Mouse (Mus musculus): ENCODE measurements around the gene Coro6.

The Coro6 gene

DNA sequence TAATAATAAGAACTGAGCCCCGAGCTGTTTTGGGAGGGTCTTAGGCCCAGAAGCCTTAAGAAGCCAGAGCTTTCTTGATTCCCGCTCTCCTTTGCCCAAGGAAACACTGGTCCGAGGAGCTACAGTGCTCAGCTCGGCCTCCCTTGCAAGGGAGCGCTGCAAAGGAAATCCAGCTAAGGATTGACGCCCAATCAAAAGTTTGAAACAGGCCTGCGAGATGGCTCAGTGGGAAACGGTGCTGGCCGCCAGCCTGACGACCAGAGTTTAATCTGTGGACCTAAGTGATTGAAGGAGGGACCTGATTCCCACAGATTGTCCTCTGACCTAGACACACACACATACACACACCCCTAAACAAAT is 51.6 kb downstream of the Coro6 start:
- DNase-seq (ENCODE audit: low spot score) = peak; percentile 53

DNA sequence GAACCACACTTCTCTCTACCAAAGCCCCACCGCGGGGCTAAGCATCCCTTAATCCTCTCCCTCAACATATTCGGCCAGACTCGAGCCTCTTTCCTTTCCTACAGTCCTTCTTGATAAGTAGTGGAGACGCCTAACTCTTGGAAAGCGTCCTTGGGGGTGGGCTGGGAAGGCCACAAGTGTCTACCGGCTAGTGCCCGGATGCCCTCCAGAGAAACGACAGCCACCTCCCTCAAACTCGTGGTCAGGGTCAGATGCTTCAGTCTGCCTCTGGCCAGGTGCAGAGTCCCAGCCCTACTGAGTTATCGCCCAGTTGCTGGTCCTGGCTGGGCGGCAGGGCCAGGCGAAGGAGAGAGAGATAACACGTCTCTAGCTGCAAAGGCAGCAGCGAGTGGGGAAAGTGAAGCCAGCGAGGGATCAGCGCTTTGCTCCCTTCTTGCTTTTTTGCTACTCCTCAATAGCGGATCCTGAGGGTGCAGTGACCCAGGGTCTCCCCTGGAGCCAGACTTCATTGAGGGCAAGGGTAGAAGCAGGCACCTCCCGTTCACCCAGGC is 52.1 kb downstream of the Coro6 start:
- DNase-seq (ENCODE audit: low spot score) = peak; percentile 54

DNA sequence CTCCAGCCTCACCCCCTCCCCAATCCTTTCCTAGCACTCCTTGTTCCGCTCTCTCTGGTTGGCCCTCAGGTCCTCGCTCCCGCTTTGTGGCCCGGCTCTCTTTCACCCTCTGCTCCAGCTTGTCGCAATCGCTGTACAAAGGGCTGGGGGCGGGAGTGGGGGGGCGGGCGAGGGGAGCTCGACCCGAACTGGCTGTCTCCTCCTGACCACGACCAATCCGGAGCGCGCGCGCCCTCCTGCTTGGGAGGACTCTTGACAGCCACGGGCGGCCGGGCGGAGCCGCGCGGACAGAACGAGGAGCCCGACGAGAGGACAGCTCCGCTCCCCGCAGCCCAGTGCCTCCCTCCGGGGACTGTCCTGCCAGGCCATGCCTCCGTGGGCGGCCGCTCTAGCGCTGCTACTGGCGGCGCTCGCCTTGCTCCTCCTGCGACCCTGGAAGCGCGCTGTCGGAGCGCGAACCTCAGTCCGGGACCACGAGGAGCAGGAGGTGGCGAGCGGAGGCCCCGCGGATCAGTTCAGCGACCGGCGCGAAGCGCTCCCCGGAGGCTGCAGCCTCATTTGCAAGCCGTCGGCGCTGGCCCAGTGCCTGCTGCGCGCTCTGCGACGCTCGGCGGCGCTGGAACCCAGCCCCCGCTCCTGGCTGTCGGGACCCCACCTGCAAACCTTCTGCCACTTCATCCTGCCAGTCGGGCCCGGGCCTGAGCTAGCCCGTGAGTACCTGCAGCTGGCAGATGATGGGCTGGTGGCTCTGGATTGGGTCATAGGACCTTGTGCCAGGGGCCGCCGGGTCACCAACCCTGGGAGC is 52.8 kb downstream of the Coro6 start, which contains the start of gene Abhd15:
Gene Abhd15, plus strand, starts transcription at position 290 of the 805 bp plus-strand sequence.
- DNase-seq (ENCODE audit: low spot score) = peak; percentile 87

DNA sequence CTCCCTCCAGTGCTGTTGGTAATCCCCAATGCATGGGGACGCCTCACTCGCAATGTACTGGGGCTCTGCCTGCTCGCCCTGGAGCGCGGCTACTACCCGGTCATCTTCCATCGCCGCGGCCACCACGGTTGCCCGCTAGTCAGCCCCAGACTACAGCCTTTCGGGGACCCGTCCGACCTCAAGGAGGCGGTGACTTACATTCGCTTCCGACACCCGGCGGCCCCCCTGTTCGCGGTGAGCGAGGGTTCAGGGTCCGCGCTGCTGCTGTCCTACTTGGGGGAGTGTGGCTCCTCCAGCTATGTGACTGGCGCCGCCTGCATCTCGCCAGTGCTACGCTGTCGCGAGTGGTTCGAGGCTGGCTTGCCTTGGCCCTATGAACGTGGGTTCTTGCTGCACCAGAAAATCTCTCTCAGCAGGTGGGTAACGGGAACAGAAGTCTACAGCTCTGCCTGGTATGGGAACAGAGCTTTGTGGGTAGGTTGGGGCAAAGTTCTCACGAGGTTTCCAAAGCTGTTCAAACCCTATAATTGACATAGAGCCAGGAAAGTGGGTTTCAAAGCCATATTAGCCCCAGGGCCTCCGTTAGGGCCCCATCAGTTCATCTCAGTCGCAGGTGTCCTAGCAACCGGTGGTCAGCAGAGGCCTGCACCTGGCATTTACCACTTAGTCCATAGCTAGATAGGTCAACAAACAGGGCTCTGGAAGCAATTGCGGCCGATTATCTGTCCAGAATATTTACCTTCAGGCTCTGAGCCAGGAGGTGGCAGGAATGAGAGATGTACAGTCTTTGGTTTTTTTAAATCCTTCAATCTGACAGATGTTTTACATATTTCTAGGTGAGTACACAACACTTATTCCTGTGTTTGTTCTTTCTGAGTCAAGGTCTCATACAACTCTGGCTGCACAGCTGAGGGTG is 53.7 kb downstream of the Coro6 start, which contains the start of gene Trp53i13:
Gene Trp53i13, minus strand, starts transcription at position 344 of the 916 bp plus-strand sequence.
- peak; percentile 45 for DNase-seq (ENCODE audit: low spot score)

DNA sequence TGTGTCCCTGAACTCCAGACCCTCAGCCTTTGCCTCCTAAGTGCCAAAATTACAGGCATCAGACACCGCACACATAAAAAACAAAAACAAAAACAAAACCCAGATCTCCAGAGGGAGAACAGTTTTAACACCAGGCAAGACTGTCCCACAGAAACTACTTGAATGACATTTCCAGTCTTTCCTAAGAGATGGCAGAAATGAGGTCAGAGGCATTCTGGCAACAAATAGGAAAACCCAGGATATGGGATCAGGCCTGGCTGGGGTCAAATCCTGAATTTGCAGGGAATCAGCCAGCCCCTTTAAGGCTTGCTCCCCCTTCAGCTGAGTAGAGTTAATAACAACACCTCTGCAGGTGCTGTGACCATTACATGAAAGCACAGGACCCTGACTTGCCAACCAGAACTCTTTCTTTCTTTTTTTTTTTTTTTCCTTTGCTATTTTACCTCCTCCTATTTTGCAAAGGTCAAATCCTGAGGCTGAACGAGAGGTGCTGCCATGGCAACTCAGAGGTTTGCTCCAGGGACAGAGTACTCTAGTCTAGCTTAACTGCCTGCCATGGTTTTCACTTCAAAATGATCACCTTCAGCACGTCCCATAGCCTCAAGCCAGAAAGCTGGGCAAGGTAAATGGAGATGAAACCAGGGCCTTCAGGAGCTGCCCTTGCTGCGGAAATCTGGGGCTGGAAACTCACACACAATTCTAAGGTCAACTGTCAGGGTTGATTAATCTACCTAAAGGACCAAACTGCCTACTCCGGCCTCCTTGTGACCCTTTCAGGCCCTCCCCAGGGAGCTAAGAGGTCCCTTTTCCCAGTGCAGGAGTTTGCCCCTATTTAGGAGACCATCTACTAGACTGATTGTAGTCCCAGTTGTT is 54.6 kb downstream of the Coro6 start:
- DNase-seq (ENCODE audit: low spot score) = peak; percentile 27

DNA sequence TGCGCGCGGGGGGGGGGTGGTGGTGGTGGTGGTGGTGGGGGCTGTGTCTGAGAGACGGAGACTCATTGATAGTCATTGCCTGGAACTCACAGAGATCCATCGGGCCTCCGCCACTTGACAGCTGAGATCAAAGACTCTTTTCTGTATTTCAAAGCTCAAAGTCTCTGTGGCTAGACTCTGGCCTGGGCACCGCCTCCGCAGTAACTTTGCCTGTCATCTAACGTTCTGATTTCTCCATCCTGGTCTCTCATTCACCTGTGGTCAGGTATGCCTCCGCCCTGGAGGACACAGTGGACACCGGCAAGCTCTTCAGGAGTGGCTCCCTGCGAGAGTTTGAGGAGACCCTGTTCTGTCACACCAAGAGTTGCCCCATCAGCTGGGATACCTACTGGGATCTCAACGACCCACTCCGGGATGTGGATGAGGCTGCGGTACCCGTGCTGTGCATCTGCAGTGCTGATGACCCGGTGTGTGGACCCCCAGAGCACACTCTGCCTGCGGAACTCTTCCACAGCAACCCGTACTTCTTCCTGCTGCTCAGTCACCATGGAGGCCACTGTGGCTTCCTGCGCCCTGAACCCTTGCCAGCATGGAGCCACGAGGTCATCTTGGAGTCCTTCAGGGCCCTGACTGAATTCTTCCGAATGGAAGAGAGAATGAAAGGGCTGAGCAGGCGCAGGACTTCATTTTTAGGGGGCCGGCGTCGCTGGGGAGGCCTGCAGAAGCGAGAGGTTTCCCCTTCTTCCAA is 56.0 kb downstream of the Coro6 start:
- DNase-seq (ENCODE audit: low spot score) = no peak

DNA sequence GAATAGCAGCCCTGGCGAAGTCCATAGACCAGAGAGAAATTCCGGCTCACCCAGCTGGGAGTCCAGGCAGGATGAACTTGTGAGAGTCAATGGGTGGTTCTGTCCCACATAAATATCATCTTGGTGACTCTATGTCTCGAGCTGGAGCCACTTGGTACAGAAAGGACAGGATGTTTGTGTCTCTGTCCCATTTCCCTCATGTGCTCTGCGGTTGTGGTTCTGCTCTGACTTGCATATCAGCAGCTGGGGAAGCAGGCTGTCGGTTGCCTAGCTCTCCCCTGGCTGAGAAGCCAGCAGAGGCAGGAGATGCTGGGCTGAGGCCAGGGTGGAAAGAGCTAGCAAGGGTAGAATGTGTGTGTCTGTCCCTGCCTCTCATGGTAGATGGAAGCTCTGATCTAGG is 56.8 kb downstream of the Coro6 start, which contains the start of gene Gm10392:
Gene Gm10392, minus strand, starts transcription at position 156 of the 400 bp plus-strand sequence.
- no peak for DNase-seq (ENCODE audit: low spot score)
